Mouse (Mus musculus): ENCODE data around the gene Ppp1r13b. TPM values are rescaled to one million over a fixed set of nuclear protein-coding genes. Genes with fewer than 3 reads are reported as not detected.
A peak's percentile ranks its signal among the peaks of the same experiment; 100 is the strongest.

Ppp1r13b gene
- polyA plus RNA-seq, 1 experiment: 0.81 TPM

GRCm38 (mm10) chr12:111829954-111830353, 78.0 kb downstream of the Ppp1r13b start:
- Histone ChIP-seq H3K27me3 (ENCODE audit: control insufficient read depth) (no peaks in the 10 kb centered on the region), H3K36me3 (ENCODE audit: control insufficient read depth) (peaks cover 99% of the 10 kb centered on the region), H3K4me1 (ENCODE audit: control insufficient read depth) (peaks cover 49% of the 10 kb centered on the region), H3K9me3 (ENCODE audit: control insufficient read depth, low read length) (no peaks in the 10 kb centered on the region), H3K4me3 (replicated peaks) (no peak overlapping the region)
- TF ChIP-seq TAL1 (IDR thresholded peaks at IDR 0.05; ENCODE audit: low read length) (no peak), GATA1 (IDR thresholded peaks at IDR 0.05; ENCODE audit: low read length) (no peak)

GRCm38 (mm10) chr12:111829447-111829846, 78.5 kb downstream of the Ppp1r13b start:
- H3K36me3 ChIP-seq (ENCODE audit: control insufficient read depth): peaks cover 99% of the 10 kb centered on the region
- H3K27me3 ChIP-seq (ENCODE audit: control insufficient read depth): no peaks in the 10 kb centered on the region
- no peak overlapping the region for H3K4me3 ChIP-seq (replicated peaks)
- no peaks in the 10 kb centered on the region for H3K9me3 ChIP-seq (ENCODE audit: control insufficient read depth, low read length)
- H3K4me1 ChIP-seq (ENCODE audit: control insufficient read depth): peaks cover 44% of the 10 kb centered on the region
- TF ChIP-seq GATA1 (IDR thresholded peaks at IDR 0.05; ENCODE audit: low read length) (no peak), TAL1 (IDR thresholded peaks at IDR 0.05; ENCODE audit: low read length) (no peak)

GRCm38 (mm10) chr12:111827556-111827955, 80.4 kb downstream of the Ppp1r13b start:
- Histone ChIP-seq H3K4me1 (ENCODE audit: control insufficient read depth) (peaks cover 25% of the 10 kb centered on the region), H3K9me3 (ENCODE audit: control insufficient read depth, low read length) (no peaks in the 10 kb centered on the region), H3K36me3 (ENCODE audit: control insufficient read depth) (peaks cover 100% of the 10 kb centered on the region), H3K27me3 (ENCODE audit: control insufficient read depth) (no peaks in the 10 kb centered on the region), H3K4me3 (replicated peaks) (no peak overlapping the region)
- TF ChIP-seq TAL1 (IDR thresholded peaks at IDR 0.05; ENCODE audit: low read length): no peak
- no peak for TF ChIP-seq GATA1 (IDR thresholded peaks at IDR 0.05; ENCODE audit: low read length)

GRCm38 (mm10) chr12:111821931-111822330, 86.0 kb downstream of the Ppp1r13b start:
- H3K27me3 ChIP-seq (ENCODE audit: control insufficient read depth): no peaks in the 10 kb centered on the region
- H3K4me1 ChIP-seq (ENCODE audit: control insufficient read depth): peaks cover 46% of the 10 kb centered on the region
- H3K9me3 ChIP-seq (ENCODE audit: control insufficient read depth, low read length): no peaks in the 10 kb centered on the region
- no peak for TF ChIP-seq GATA1 (IDR thresholded peaks at IDR 0.05; ENCODE audit: low read length)
- no peak for TF ChIP-seq TAL1 (IDR thresholded peaks at IDR 0.05; ENCODE audit: low read length)
- H3K4me3 ChIP-seq (replicated peaks): no peak overlapping the region
- peaks cover 93% of the 10 kb centered on the region for H3K36me3 ChIP-seq (ENCODE audit: control insufficient read depth)

GRCm38 (mm10) chr12:111820708-111821107, 87.2 kb downstream of the Ppp1r13b start:
- TF ChIP-seq GATA1 (IDR thresholded peaks at IDR 0.05; ENCODE audit: low read length) (no peak), TAL1 (IDR thresholded peaks at IDR 0.05; ENCODE audit: low read length) (no peak)
- Histone ChIP-seq H3K36me3 (ENCODE audit: control insufficient read depth) (peaks cover 91% of the 10 kb centered on the region), H3K9me3 (ENCODE audit: control insufficient read depth, low read length) (no peaks in the 10 kb centered on the region), H3K4me3 (replicated peaks) (no peak overlapping the region), H3K4me1 (ENCODE audit: control insufficient read depth) (peaks cover 58% of the 10 kb centered on the region), H3K27me3 (ENCODE audit: control insufficient read depth) (no peaks in the 10 kb centered on the region)

GRCm38 (mm10) chr12:111819936-111820335, 88.0 kb downstream of the Ppp1r13b start:
- Histone ChIP-seq H3K36me3 (ENCODE audit: control insufficient read depth) (peaks cover 86% of the 10 kb centered on the region), H3K9me3 (ENCODE audit: control insufficient read depth, low read length) (no peaks in the 10 kb centered on the region), H3K27me3 (ENCODE audit: control insufficient read depth) (no peaks in the 10 kb centered on the region), H3K4me3 (replicated peaks) (no peak overlapping the region), H3K4me1 (ENCODE audit: control insufficient read depth) (peaks cover 66% of the 10 kb centered on the region)
- TF ChIP-seq TAL1 (IDR thresholded peaks at IDR 0.05; ENCODE audit: low read length): no peak
- TF ChIP-seq GATA1 (IDR thresholded peaks at IDR 0.05; ENCODE audit: low read length): no peak

GRCm38 (mm10) chr12:111817991-111818390, 89.9 kb downstream of the Ppp1r13b start:
- H3K27me3 ChIP-seq (ENCODE audit: control insufficient read depth): no peaks in the 10 kb centered on the region
- H3K4me1 ChIP-seq (ENCODE audit: control insufficient read depth): peaks cover 78% of the 10 kb centered on the region

GRCm38 (mm10) chr12:111816967-111817366, 90.9 kb downstream of the Ppp1r13b start:
- peak overlapping the region; percentile 90 for H3K4me3 ChIP-seq (replicated peaks)
- H3K27me3 ChIP-seq (ENCODE audit: control insufficient read depth): no peaks in the 10 kb centered on the region
- no peaks in the 10 kb centered on the region for H3K9me3 ChIP-seq (ENCODE audit: control insufficient read depth, low read length)
- TF ChIP-seq GATA1 (IDR thresholded peaks at IDR 0.05; ENCODE audit: low read length): no peak
- TF ChIP-seq TAL1 (IDR thresholded peaks at IDR 0.05; ENCODE audit: low read length): no peak
- peaks cover 86% of the 10 kb centered on the region for H3K4me1 ChIP-seq (ENCODE audit: control insufficient read depth)
- peaks cover 58% of the 10 kb centered on the region for H3K36me3 ChIP-seq (ENCODE audit: control insufficient read depth)

More at GRCm38 (mm10) chr12:111817991-111818390, 89.9 kb downstream of the Ppp1r13b start:
- H3K9me3 ChIP-seq (ENCODE audit: control insufficient read depth, low read length): no peaks in the 10 kb centered on the region
- TF ChIP-seq GATA1 (IDR thresholded peaks at IDR 0.05; ENCODE audit: low read length) (no peak), TAL1 (IDR thresholded peaks at IDR 0.05; ENCODE audit: low read length) (no peak)
- peaks cover 66% of the 10 kb centered on the region for H3K36me3 ChIP-seq (ENCODE audit: control insufficient read depth)
- H3K4me3 ChIP-seq (replicated peaks): no peak overlapping the region

GRCm38 (mm10) chr12:111816528-111816927, 91.4 kb downstream of the Ppp1r13b start:
- Histone ChIP-seq H3K4me1 (ENCODE audit: control insufficient read depth) (peaks cover 86% of the 10 kb centered on the region), H3K27me3 (ENCODE audit: control insufficient read depth) (no peaks in the 10 kb centered on the region), H3K4me3 (replicated peaks) (peak overlapping the region; percentile 90), H3K36me3 (ENCODE audit: control insufficient read depth) (peaks cover 58% of the 10 kb centered on the region), H3K9me3 (ENCODE audit: control insufficient read depth, low read length) (no peaks in the 10 kb centered on the region)
- TF ChIP-seq TAL1 (IDR thresholded peaks at IDR 0.05; ENCODE audit: low read length) (no peak), GATA1 (IDR thresholded peaks at IDR 0.05; ENCODE audit: low read length) (no peak)
